Mouse (Mus musculus) C2C12 (cell line): Measurements from ENCODE around the gene Efhd1.

Source experiments
- CTCF ChIP-seq: IDR thresholded peaks from one replicate; pipeline ENCODE4 v1.5.1; 2011; ENCODE audit not compliant: control insufficient read depth, insufficient read depth, insufficient read length
- MAX ChIP-seq: IDR thresholded peaks from one replicate; pipeline ENCODE4 v1.6.1; 2011; ENCODE audit warnings: mild to moderate bottlenecking, control low read depth

DNA sequence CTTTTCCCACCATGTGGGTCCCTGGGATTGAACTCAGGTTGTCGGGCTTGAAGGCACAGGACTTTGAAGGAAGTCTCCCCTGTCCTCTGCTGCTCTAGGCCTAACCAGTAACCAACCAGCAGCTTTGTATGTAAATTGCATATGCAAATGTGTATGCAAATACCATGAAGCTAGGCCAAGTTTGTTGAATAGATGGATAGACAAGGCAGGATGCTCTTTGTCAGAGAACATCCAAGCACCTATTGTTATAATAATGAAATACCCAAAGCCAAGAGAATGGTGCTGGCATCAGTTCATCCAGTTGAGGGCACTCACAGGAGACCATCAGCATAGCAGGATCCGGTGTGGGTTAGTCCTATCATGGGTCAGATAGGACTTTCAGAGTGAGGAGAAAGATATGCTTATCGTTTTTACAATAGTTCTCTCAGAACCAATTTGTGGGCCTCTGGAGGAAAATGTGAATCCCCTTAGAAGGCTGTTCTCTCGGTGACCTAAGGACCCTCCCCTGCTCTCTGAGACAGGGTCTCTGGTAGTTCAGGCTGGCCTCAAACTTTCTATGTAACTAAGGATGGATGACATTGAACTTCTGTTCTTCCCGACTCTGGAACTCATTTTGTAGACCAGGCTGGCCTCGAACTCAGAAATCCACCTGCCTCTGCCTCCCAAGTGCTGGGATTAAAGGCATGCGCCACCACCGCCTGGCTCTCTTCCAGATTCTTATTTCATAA lies 49.8 kb downstream of the Efhd1 start:
- TF ChIP-seq CTCF (no peak), MAX (no peak)
